Mouse (Mus musculus): ENCODE results near the gene Pdpr. TPM values are rescaled to one million over a fixed set of nuclear protein-coding genes. Genes with fewer than 3 reads are reported as not detected.

Pdpr gene
- total RNA-seq, 2 experiments from 2014 or later: 31.6 to 32.1 TPM

Other genes starting within 250 kb of the Pdpr start
- gene Cog4, start 248.0 kb upstream of the Pdpr start, total RNA-seq (2021): 10 to 100 TPM; 54.8 to 56.2 TPM
- gene Sf3b3, start 247.8 kb upstream of the Pdpr start, total RNA-seq (2021): 10 to 100 TPM; 53.9 to 54.6 TPM
- 10 to 100 TPM; 15.6 to 16.9 TPM for gene Fuk, start 192.1 kb upstream of the Pdpr start, total RNA-seq (2021)
- gene St3gal2, start 174.7 kb upstream of the Pdpr start, total RNA-seq (2021): 10 to 100 TPM; 84.6 to 88.4 TPM
- 10 to 100 TPM; 31.7 to 32.6 TPM for gene Ddx19a, start 96.8 kb upstream of the Pdpr start, total RNA-seq (2021)
- gene Ddx19b, start 62.9 kb upstream of the Pdpr start, total RNA-seq (2021): 10 to 100 TPM; 28.9 to 29.0 TPM
- 10 to 100 TPM; 94.1 to 98.8 TPM for gene Aars, start 61.5 kb upstream of the Pdpr start, total RNA-seq (2021)
- not detected for gene Exosc6, start 38.3 kb upstream of the Pdpr start, total RNA-seq (2021)
- gene Clec18a, start 2.2 kb upstream of the Pdpr start, total RNA-seq (2021): 1 to 10 TPM in 1 of 2 experiments, under 1 TPM in 1; 0.75 to 1.2 TPM
- gene Glg1, start 164.6 kb downstream of the Pdpr start, total RNA-seq (2021): 100 to 1,000 TPM; 143 to 144 TPM
- gene Rfwd3, start 205.6 kb downstream of the Pdpr start, total RNA-seq (2021): 10 to 100 TPM; 18.2 TPM
- gene Mlkl, start 243.5 kb downstream of the Pdpr start, total RNA-seq (2021): under 1 TPM; 0.21 to 0.68 TPM